Mouse (Mus musculus): ENCODE data around the gene Camk2g.

Gene Camk2g

DNA sequence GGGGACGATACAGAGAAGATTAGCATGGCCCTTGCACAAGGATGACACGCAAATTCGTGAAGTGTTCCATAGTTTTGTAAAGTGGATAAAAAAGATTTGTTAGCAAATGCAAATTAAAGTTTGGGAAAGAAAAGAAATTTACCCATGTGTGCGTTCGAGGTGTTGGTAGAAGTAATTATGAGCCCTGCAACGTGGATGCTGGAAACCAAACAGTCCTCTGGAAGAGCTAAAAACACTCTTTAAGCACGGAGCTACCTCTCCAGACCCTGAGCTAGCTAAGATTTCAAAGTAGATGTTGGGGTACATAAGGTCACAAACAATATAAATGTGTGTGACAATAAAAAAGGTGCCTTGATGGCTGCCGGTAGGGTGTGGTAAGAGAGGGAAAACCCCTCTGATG lies 92.3 kb downstream of the Camk2g start:
- no peak for DNase-seq (ENCODE audit: low spot score in 2 of 2)

DNA sequence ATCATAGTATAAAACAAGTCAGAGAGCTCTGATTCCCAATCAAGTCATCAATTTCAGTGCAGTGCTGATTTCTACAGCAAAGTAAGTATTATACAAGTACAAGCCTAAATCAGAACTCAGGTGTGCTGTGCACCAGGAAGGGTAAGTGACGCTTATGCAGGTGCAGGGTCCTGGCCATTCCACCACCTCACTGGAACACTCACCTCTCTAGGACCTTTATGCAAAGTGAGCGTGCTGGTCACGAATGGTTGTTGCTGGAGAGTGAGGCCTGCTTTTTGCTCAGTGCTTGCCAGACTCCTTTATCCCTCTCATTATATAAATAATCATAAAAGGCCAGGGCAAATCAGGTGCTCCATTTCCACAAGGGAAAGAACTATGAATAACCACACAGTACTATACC lies 93.5 kb downstream of the Camk2g start:
- no peak for DNase-seq (ENCODE audit: low spot score in 2 of 2)

DNA sequence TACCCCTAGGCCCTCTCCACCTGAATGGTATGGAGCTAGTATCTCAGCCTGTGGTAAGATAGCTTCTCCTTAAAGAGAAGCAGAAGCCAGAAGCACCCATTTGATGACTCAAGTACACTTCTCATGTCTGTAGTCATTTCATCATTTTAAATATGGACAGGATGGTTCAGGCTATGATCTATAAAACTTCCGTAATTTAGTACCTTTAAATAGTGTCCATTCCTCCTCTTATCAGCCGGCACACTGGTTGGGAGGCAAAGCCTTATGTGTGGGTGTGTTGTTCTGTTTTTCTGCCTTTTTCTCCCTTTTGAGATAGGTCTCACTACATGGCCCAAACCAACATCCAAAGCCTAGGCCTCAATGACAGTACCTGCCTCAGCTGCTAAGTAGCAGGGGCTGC lies 95.4 kb downstream of the Camk2g start:
- no peak for DNase-seq (ENCODE audit: low spot score in 2 of 2)

DNA sequence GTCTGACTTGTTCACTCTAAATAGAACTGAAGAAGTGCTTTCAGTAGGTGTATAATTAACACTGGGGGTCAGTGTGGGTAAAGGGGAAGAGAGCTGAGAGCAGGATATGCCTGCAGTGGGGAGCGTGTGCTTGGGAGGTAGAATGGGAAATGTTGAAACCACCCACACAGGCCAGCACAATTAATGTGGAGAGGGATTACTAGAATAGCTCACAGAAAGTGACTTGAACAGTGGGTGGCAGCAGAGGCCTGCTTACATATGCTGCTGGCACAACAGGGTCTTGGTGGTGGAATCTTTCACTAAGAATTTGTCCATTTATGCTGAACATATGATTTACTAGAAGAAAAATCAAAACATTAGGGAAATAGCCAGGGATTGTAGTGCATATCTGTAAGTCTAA lies 96.9 kb downstream of the Camk2g start:
- peak in 1 of 2 experiments; percentile 35 for DNase-seq (ENCODE audit: low spot score in 2 of 2)

DNA sequence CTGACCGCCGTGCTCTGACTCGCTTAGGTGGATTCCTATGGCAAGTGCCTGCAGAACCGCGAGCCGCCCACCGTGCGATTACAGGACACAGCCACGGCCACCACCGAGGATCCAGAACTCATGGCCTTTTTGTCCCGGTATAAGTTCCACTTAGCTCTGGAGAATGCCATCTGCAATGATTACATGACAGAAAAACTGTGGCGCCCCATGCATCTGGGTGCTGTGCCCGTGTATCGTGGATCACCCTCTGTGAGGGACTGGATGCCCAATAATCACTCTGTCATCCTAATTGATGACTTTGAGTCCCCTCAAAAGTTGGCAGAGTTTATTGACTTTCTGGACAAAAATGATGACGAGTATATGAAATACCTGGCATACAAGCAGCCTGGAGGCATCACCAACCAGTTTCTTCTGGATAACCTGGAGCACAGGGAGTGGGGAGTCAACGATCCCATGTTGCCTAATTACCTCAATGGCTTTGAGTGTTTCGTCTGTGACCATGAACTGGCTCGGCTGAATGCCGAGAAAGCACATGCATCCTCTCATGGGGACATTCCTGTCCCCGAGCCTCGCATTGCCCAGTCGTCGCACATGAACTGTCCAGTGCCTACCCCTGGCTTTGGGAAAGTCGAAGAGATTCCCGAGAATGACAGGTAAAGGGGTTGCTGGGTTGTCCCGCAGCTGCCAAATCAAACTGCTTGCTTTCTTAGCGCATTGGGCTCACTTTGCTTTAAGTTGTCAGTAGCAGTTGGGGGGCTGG lies 97.9 kb downstream of the Camk2g start:
- DNase-seq (ENCODE audit: low spot score in 2 of 2), result no peak

DNA sequence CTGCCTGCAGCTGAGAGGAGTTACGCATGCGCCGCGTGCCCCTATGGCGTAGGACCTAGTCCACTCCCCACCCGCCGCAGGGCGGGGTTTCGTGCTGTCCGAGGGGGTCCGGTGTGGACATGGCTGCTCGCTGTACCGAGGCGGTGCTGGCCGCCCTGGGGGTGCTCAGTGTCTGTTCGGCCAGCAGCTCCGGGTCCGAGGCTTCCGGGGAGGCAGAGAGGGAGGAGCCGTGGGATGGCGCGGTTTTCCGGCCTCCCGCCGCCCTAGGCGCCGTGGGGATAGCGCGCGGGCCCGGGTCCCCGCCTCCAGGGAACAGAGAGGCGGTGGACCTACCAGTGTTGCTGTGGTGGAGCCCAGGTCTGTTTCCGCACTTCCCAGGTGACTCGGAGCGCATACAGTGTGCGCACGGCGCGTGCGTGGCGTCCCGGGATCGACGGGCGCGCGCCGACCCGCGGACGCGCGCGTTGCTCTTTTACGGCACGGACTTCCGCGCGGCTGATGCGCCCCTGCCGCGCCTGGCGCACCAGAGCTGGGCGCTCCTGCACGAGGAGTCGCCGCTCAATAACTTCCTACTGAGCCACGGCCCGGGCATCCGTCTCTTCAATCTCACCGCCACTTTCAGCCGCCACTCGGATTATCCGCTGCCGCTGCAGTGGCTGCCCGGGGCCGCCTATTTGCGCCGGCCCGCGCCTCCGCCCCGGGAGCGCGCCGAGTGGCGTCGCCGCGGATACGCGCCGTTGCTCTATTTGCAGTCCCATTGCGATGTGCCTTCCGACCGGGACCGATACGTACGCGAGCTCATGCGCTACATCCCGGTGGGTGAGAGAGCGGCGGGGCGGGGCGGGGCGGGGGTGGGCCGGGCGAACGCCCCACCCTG lies 98.8 kb downstream of the Camk2g start, which contains the start of gene Fut11:
Fut11 (plus strand) TSS at position 85 of the 877 bp plus-strand sequence.
- DNase-seq (ENCODE audit: low spot score in 2 of 2), result peak; percentile 62 to 74

DNA sequence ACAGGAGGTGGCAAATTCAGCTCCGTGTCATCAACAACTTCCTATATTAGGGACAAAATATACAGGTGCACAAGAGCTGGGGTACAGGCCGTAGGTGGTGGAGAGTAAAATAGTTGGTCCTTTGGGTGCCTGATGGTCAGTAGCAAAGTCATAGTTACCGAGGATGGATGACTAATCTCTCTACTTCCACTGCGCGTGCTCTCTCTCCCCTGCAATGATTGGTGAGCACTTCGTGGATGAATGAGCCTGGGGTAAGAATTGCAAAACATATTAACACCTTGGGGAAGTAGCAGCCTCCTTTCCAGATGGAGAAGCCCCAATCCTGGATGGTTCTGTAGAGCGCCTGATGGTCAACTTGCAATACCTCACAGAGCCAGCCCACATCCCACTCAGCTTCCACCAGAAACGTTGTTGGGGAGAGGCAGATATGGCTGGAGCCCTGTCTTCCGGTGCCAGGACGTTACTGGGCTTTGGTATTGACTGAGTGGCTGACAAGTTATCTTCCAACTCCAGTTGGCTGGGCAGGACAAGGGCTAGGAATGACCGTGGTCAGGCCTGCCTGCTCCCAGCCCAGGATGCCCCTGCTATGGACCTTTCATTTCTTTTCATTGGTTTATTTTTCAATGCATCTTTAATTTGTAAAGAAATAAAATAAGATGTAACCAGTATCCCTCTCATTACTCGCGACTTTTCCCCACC lies 99.6 kb downstream of the Camk2g start:
- DNase-seq (ENCODE audit: low spot score in 2 of 2), result no peak

DNA sequence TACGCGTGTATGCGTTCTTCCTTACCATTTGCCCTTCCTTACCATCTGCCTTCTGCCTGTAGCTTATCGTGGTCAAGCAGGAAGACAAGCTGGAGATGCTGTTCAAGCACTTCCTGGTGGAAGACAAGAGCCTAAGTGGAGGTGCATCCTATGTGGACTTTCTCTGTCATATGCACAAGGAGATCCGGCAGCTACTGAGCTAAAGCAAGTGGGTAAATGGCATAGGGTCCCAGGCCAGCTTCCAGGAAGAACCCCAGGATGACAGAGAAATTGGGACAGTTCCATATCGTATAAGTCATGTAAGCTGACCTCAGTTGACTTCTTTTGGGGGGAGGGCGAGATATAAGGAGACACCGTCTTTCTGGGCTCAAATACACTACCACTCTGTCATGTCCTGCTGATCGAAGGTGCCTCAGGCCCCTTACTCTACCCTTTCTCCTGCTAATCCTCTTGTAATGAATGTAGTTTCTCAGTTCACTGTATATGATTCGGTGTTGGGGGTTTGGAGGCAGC lies 100.2 kb downstream of the Camk2g start:
- no peak for DNase-seq (ENCODE audit: low spot score in 2 of 2)

DNA sequence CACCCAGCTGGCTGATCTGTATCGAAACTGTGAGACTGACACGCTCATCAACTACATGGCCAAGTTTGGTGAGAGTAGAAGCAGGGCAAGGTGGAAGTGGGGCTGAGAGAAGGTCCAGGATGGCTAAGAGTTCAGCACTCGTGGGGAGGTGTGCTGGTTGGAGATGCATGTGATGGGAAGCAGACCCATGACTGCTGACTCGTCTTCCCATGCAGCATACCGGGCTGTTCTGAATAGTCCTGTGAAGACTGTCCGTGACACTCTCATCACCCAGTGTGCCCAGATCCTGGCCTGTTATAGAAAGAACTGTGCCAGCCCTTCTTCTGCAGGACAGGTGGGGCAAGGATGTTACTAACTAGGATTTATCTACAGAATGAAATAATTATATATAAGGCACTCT lies 102.1 kb downstream of the Camk2g start:
- DNase-seq (ENCODE audit: low spot score in 2 of 2), result no peak

DNA sequence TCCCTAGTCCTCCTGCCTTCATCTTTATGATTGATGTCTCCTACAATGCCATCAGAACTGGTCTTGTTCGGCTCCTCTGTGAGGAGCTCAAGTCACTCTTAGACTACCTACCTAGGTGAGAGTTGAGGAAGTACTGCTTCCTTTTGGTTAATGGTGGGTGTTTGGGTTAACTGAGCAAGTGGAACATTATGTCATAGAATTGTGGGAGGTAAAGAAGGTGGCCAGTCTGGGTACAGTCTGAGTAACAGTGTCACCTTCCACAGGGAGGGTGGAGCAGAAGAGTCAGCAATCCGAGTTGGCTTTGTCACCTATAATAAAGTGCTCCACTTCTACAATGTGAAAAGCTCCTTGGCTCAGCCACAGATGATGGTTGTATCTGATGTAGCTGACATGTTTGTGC lies 104.9 kb downstream of the Camk2g start:
- DNase-seq (ENCODE audit: low spot score in 2 of 2), result no peak

DNA sequence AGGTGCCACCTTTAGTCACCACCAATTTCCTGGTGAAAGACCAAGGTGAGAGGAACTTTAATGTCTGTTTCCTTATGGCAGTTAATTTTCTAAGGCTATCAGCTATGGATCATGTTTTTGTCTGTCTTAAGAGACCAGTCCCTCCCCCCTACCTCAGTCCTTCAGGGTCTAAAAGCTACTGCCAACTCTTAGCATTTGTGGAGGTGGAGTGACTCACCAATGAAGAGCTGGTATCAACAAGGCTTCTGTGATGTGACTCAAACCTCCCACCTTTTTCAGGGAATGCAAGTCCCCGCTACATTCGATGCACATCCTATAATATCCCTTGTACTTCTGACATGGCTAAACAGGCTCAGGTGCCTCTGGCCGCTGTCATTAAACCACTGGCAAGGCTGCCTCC lies 107.3 kb downstream of the Camk2g start:
- no peak for DNase-seq (ENCODE audit: low spot score in 2 of 2)

Measured in frontal cortex, postnatal 25 days (tissue).